Mouse (Mus musculus): Measurements from ENCODE around the gene Shank2.

GRCm38 (mm10) chr7:144180885-144181284 is 179.2 kb downstream of the Shank2 start:
- TF ChIP-seq CTCF (IDR thresholded peaks at IDR 0.05) (peak; percentile 82), EP300 (IDR thresholded peaks at IDR 0.05) (no peak)

Data from lung, postnatal 0 days (tissue).